Mouse (Mus musculus): ENCODE data around the gene Cspg5. TPM values are rescaled to one million over a fixed set of nuclear protein-coding genes. Genes with fewer than 3 reads are reported as not detected.

Gene Cspg5
- polyA plus RNA-seq, 1 experiment, result 0.24 TPM

- H3K27me3 ChIP-seq (ENCODE audit: control insufficient read depth, insufficient read depth, insufficient read length), result no peaks in the 10 kb centered on the region
- H3K36me3 ChIP-seq (ENCODE audit: control insufficient read depth, insufficient read depth), result no peaks in the 10 kb centered on the region
- TF ChIP-seq MAX (IDR thresholded peaks at IDR 0.05; ENCODE audit: low read depth) (no peak), MYOG (IDR thresholded peaks at IDR 0.05; ENCODE audit: control insufficient read depth in 1 of 3, insufficient read depth in 1 of 3, insufficient read length in 2 of 3, low read depth in 2 of 3) (no peak), TCF3 (IDR thresholded peaks at IDR 0.05; ENCODE audit: insufficient read length, low read depth) (no peak), REST (IDR thresholded peaks at IDR 0.05; ENCODE audit: insufficient read depth, insufficient read length) (no peak), POLR2A (IDR thresholded peaks at IDR 0.05; ENCODE audit: insufficient read length, low read depth) (no peak), MYOD1 (IDR thresholded peaks at IDR 0.05; ENCODE audit: control insufficient read depth in 1 of 3, insufficient read length in 2 of 3, low read depth in 2 of 3) (no peak)
- H3ac ChIP-seq (ENCODE audit: control insufficient read depth, insufficient read length), result no peak overlapping the region
- H3K4me3 ChIP-seq, result no peak overlapping the region
- no peaks in the 10 kb centered on the region for H3K79me2 ChIP-seq (ENCODE audit: control insufficient read depth, insufficient read depth)
- no peak overlapping the region for H3K4me2 ChIP-seq (ENCODE audit: low read depth)
Observed at GRCm38 (mm10) chr9:110293873-110294415, 50.4 kb downstream of the Cspg5 start.

- TF ChIP-seq USF1 (IDR thresholded peaks at IDR 0.05; ENCODE audit: low read depth) (no peak), SRF (IDR thresholded peaks at IDR 0.05; ENCODE audit: control insufficient read depth, insufficient read length, low read depth) (no peak), POLR2AphosphoS2 (IDR thresholded peaks at IDR 0.05; ENCODE audit: insufficient read length, low read depth) (no peak), CEBPB (IDR thresholded peaks at IDR 0.05; ENCODE audit: insufficient read depth, poor library complexity, severe bottlenecking) (no peak), REST (IDR thresholded peaks at IDR 0.05; ENCODE audit: insufficient read depth, insufficient read length) (no peak), MYOD1 (IDR thresholded peaks at IDR 0.05; ENCODE audit: control insufficient read depth in 1 of 3, insufficient read length in 2 of 3, low read depth in 2 of 3) (no peak), TCF12 (IDR thresholded peaks at IDR 0.05; ENCODE audit: insufficient read depth, poor library complexity, severe bottlenecking) (no peak), MAX (IDR thresholded peaks at IDR 0.05; ENCODE audit: low read depth) (no peak), MYOG (IDR thresholded peaks at IDR 0.05; ENCODE audit: control insufficient read depth in 1 of 3, insufficient read depth in 1 of 3, insufficient read length in 2 of 3, low read depth in 2 of 3) (no peak), TCF3 (IDR thresholded peaks at IDR 0.05; ENCODE audit: insufficient read length, low read depth) (no peak), E2F4 (IDR thresholded peaks at IDR 0.05; ENCODE audit: insufficient read depth) (no peak), POLR2A (IDR thresholded peaks at IDR 0.05; ENCODE audit: insufficient read length, low read depth) (no peak)
- no peak overlapping the region for H3ac ChIP-seq (ENCODE audit: control insufficient read depth, insufficient read length)
- no peaks in the 10 kb centered on the region for H3K27me3 ChIP-seq (ENCODE audit: control insufficient read depth, insufficient read depth, insufficient read length)
- H3K4me3 ChIP-seq, result no peak overlapping the region
- H3K4me2 ChIP-seq (ENCODE audit: low read depth), result no peak overlapping the region
- no peaks in the 10 kb centered on the region for H3K36me3 ChIP-seq (ENCODE audit: control insufficient read depth, insufficient read depth)
- H3K79me2 ChIP-seq (ENCODE audit: control insufficient read depth, insufficient read depth), result no peaks in the 10 kb centered on the region
Observed at GRCm38 (mm10) chr9:110294786-110295185, 51.2 kb downstream of the Cspg5 start.

GRCm38 (mm10) chr9:110296867-110297627 is 53.5 kb downstream of the Cspg5 start:
- H3ac ChIP-seq (ENCODE audit: control insufficient read depth, insufficient read length), result no peak overlapping the region
- no peak overlapping the region for H3K4me3 ChIP-seq
- H3K36me3 ChIP-seq (ENCODE audit: control insufficient read depth, insufficient read depth), result no peaks in the 10 kb centered on the region
- no peak overlapping the region for H3K4me2 ChIP-seq (ENCODE audit: low read depth)
- peak; percentile 33 for TF ChIP-seq USF1 (IDR thresholded peaks at IDR 0.05; ENCODE audit: low read depth)
- TF ChIP-seq TCF3 (IDR thresholded peaks at IDR 0.05; ENCODE audit: insufficient read length, low read depth), result no peak
- no peak for TF ChIP-seq SRF (IDR thresholded peaks at IDR 0.05; ENCODE audit: control insufficient read depth, insufficient read length, low read depth)
- no peaks in the 10 kb centered on the region for H3K79me2 ChIP-seq (ENCODE audit: control insufficient read depth, insufficient read depth)
- no peaks in the 10 kb centered on the region for H3K27me3 ChIP-seq (ENCODE audit: control insufficient read depth, insufficient read depth, insufficient read length)

- Histone ChIP-seq H3ac (ENCODE audit: control insufficient read depth, insufficient read length) (peak overlapping the region; percentile 38), H3K4me2 (ENCODE audit: low read depth) (peak overlapping the region; percentile 94), H3K27me3 (ENCODE audit: control insufficient read depth, insufficient read depth, insufficient read length) (no peaks in the 10 kb centered on the region), H3K36me3 (ENCODE audit: control insufficient read depth, insufficient read depth) (no peaks in the 10 kb centered on the region), H3K4me3 (peak overlapping the region; percentile 57), H3K79me2 (ENCODE audit: control insufficient read depth, insufficient read depth) (peaks cover 14% of the 10 kb centered on the region)
- TF ChIP-seq MAX (IDR thresholded peaks at IDR 0.05; ENCODE audit: low read depth), result no peak
- no peak for TF ChIP-seq E2F4 (IDR thresholded peaks at IDR 0.05; ENCODE audit: insufficient read depth)
- TF ChIP-seq SRF (IDR thresholded peaks at IDR 0.05; ENCODE audit: control insufficient read depth, insufficient read length, low read depth), result no peak
- TF ChIP-seq TCF12 (IDR thresholded peaks at IDR 0.05; ENCODE audit: insufficient read depth, poor library complexity, severe bottlenecking), result no peak
- no peak for TF ChIP-seq MYOD1 (IDR thresholded peaks at IDR 0.05; ENCODE audit: control insufficient read depth in 1 of 3, insufficient read length in 2 of 3, low read depth in 2 of 3)
- no peak for TF ChIP-seq POLR2A (IDR thresholded peaks at IDR 0.05; ENCODE audit: insufficient read length, low read depth)
- no peak for TF ChIP-seq MYOG (IDR thresholded peaks at IDR 0.05; ENCODE audit: control insufficient read depth in 1 of 3, insufficient read depth in 1 of 3, insufficient read length in 2 of 3, low read depth in 2 of 3)
- no peak for TF ChIP-seq CEBPB (IDR thresholded peaks at IDR 0.05; ENCODE audit: insufficient read depth, poor library complexity, severe bottlenecking)
- no peak for TF ChIP-seq POLR2AphosphoS2 (IDR thresholded peaks at IDR 0.05; ENCODE audit: insufficient read length, low read depth)
- TF ChIP-seq REST (IDR thresholded peaks at IDR 0.05; ENCODE audit: insufficient read depth, insufficient read length), result no peak
Observed at GRCm38 (mm10) chr9:110304516-110304915, 60.9 kb downstream of the Cspg5 start.

Measured in myocyte (in vitro differentiated cells).